Mouse (Mus musculus): ENCODE measurements around the gene Afmid. TPM values are rescaled to one million over a fixed set of nuclear protein-coding genes. Genes with fewer than 3 reads are reported as not detected.

Afmid gene
- polyA plus RNA-seq, 1 experiment from 2014 or later = 8.5 TPM

- Histone ChIP-seq H3K4me1 (ENCODE audit: control insufficient read depth, insufficient read depth, low read depth, low read length) (peaks cover 18% of the 10 kb centered on the region), H3K36me3 (ENCODE audit: control insufficient read depth, insufficient read depth, low read length) (no peaks in the 10 kb centered on the region), H3K27me3 (replicated peaks; ENCODE audit: control insufficient read depth, insufficient read depth, low read length) (no peaks in the 10 kb centered on the region), H3K9me3 (ENCODE audit: control insufficient read depth, low read length) (no peaks in the 10 kb centered on the region), H3K4me2 (ENCODE audit: low read length) (no peak overlapping the region), H3K4me3 (ENCODE audit: low read length) (no peak overlapping the region), H3K27ac (ENCODE audit: low read depth, low read length) (no peak overlapping the region), H3K9ac (ENCODE audit: low read depth, low read length) (no peak overlapping the region)
- ATAC-seq = no peak
- 26% methylated on average over 6 of the region's 6 CpGs for WGBS
Measured at GRCm38 (mm10) chr11:117875681-117876080, 50.0 kb downstream of the Afmid start.

GRCm38 (mm10) chr11:117877917-117878745 lies 52.4 kb downstream of the Afmid start:
- Histone ChIP-seq H3K27me3 (replicated peaks; ENCODE audit: control insufficient read depth, insufficient read depth, low read length) (no peaks in the 10 kb centered on the region), H3K36me3 (ENCODE audit: control insufficient read depth, insufficient read depth, low read length) (no peaks in the 10 kb centered on the region), H3K4me3 (ENCODE audit: low read length) (no peak overlapping the region), H3K9ac (ENCODE audit: low read depth, low read length) (peak overlapping the region; percentile 37), H3K27ac (ENCODE audit: low read depth, low read length) (peak overlapping the region; percentile 41), H3K4me1 (ENCODE audit: control insufficient read depth, insufficient read depth, low read depth, low read length) (peaks cover 24% of the 10 kb centered on the region), H3K4me2 (ENCODE audit: low read length) (peak overlapping the region; percentile 14), H3K9me3 (ENCODE audit: control insufficient read depth, low read length) (no peaks in the 10 kb centered on the region)
- WGBS = 21% methylated on average over 12 of the region's 13 CpGs
- peak; percentile 81 for ATAC-seq

- Histone ChIP-seq H3K27ac (ENCODE audit: low read depth, low read length) (peak overlapping the region; percentile 41), H3K4me2 (ENCODE audit: low read length) (peak overlapping the region; percentile 14), H3K4me1 (ENCODE audit: control insufficient read depth, insufficient read depth, low read depth, low read length) (peaks cover 24% of the 10 kb centered on the region), H3K36me3 (ENCODE audit: control insufficient read depth, insufficient read depth, low read length) (no peaks in the 10 kb centered on the region), H3K4me3 (ENCODE audit: low read length) (no peak overlapping the region), H3K9ac (ENCODE audit: low read depth, low read length) (peak overlapping the region; percentile 37), H3K9me3 (ENCODE audit: control insufficient read depth, low read length) (no peaks in the 10 kb centered on the region), H3K27me3 (replicated peaks; ENCODE audit: control insufficient read depth, insufficient read depth, low read length) (no peaks in the 10 kb centered on the region)
- 12% methylated on average over 8 of the region's 8 CpGs for WGBS
- ATAC-seq = 0 out of 2 replicates have a peak, but pooled peaks have one; percentile 8
Measured at GRCm38 (mm10) chr11:117878892-117879291, 53.2 kb downstream of the Afmid start.

DNA sequence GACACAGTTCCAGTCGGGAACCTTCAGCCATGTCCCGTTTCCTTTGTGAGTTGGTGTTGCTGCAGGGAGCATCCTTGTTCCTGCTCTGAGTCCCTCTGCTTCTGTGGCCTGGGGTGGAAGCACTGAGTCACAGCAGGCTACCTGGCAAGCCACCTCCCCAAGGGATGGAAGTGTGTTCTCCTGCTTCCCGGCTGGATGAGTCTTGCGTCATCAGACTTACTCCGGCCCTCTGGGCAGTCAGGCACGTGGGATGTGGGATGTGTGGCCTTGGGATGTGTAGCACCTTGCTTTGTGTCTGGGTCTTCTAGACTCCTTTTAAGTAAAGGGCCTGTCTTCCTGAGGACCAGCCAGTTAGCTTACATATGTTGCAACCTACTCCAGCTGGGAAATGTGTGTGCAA lies 54.0 kb downstream of the Afmid start:
- no peaks in the 10 kb centered on the region for H3K27me3 ChIP-seq (replicated peaks; ENCODE audit: control insufficient read depth, insufficient read depth, low read length)
- 70% methylated on average over 6 of the region's 6 CpGs for WGBS
- 0 out of 2 replicates have a peak overlapping the region, but pooled peaks have one; percentile 23 for H3K27ac ChIP-seq (ENCODE audit: low read depth, low read length)
- peaks cover 24% of the 10 kb centered on the region for H3K4me1 ChIP-seq (ENCODE audit: control insufficient read depth, insufficient read depth, low read depth, low read length)
- H3K9ac ChIP-seq (ENCODE audit: low read depth, low read length) = no peak overlapping the region
- no peak overlapping the region for H3K4me3 ChIP-seq (ENCODE audit: low read length)
- ATAC-seq = no peak
- H3K4me2 ChIP-seq (ENCODE audit: low read length) = no peak overlapping the region
- H3K36me3 ChIP-seq (ENCODE audit: control insufficient read depth, insufficient read depth, low read length) = no peaks in the 10 kb centered on the region
- H3K9me3 ChIP-seq (ENCODE audit: control insufficient read depth, low read length) = no peaks in the 10 kb centered on the region

DNA sequence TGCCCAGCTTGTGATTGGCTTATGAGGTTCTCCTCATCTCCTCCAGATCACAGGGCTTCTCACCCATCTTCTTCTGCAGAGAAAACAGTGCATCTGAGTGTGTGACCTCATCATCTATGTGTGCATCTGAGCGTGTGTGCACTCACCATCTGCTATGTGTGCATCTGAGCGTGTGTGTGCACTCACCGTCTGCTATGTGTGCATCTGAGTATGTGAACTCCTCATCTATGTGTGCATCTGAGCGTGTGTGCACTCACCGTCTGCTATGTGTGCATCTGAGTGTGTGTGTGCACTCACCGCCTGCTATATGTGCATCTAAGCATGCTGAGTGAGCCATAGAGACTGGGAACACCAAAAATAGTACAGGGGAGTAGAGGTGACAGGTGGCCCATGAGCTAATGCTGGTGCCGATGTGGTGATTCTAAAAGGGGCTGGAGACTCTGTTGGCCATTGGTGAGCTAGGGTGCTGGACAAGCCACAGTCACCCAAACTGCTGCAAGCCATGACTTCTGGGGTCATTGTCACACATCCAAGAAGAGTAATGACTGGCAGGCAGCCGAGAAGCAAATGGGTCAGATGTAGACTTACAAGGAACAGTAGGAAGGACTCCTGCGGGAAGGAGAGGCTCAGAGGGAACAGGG lies 54.7 kb downstream of the Afmid start:
- 90% methylated on average over 9 of the region's 9 CpGs for WGBS
- no peak for ATAC-seq
- no peaks in the 10 kb centered on the region; the same call in 1 of the 2 replicates for H3K27me3 ChIP-seq (replicated peaks; ENCODE audit: control insufficient read depth, insufficient read depth, low read length)
- no peak overlapping the region for H3K4me2 ChIP-seq (ENCODE audit: low read length)
- H3K27ac ChIP-seq (ENCODE audit: low read depth, low read length) = no peak overlapping the region
- no peaks in the 10 kb centered on the region for H3K9me3 ChIP-seq (ENCODE audit: control insufficient read depth, low read length)
- H3K36me3 ChIP-seq (ENCODE audit: control insufficient read depth, insufficient read depth, low read length) = no peaks in the 10 kb centered on the region
- H3K4me1 ChIP-seq (ENCODE audit: control insufficient read depth, insufficient read depth, low read depth, low read length) = peaks cover 24% of the 10 kb centered on the region
- H3K4me3 ChIP-seq (ENCODE audit: low read length) = no peak overlapping the region
- H3K9ac ChIP-seq (ENCODE audit: low read depth, low read length) = no peak overlapping the region

DNA sequence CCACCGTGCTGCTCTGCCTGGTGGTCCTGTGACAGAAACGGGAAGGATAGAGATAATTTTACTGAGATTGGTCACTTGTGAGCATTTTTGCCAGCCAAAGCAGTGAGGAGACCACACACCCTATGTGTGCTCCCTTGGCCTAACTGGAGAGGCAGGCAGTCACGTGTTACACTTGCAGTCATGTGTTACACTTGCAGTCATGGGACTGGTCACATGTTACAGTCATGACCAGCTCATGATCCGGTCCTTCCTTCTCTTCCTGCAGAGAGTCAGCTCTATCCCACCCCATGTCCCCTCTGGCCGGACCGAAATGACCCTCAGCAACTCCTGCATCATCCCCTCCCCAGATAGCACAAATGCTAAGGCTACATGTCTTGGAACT lies 55.2 kb downstream of the Afmid start:
- no peak overlapping the region for H3K9ac ChIP-seq (ENCODE audit: low read depth, low read length)
- H3K4me3 ChIP-seq (ENCODE audit: low read length) = no peak overlapping the region
- H3K4me1 ChIP-seq (ENCODE audit: control insufficient read depth, insufficient read depth, low read depth, low read length) = peaks cover 24% of the 10 kb centered on the region
- no peak overlapping the region; the same call in 1 of the 2 replicates for H3K27ac ChIP-seq (ENCODE audit: low read depth, low read length)
- ATAC-seq = no peak
- no peaks in the 10 kb centered on the region; the same call in 1 of the 2 replicates for H3K27me3 ChIP-seq (replicated peaks; ENCODE audit: control insufficient read depth, insufficient read depth, low read length)
- WGBS = 78% methylated on average over 6 of the region's 6 CpGs
- H3K4me2 ChIP-seq (ENCODE audit: low read length) = no peak overlapping the region
- no peaks in the 10 kb centered on the region for H3K9me3 ChIP-seq (ENCODE audit: control insufficient read depth, low read length)
- H3K36me3 ChIP-seq (ENCODE audit: control insufficient read depth, insufficient read depth, low read length) = no peaks in the 10 kb centered on the region

GRCm38 (mm10) chr11:117881787-117882186 lies 56.1 kb downstream of the Afmid start:
- H3K9ac ChIP-seq (ENCODE audit: low read depth, low read length) = 0 out of 2 replicates have a peak overlapping the region, but pooled peaks have one; percentile 14
- H3K9me3 ChIP-seq (ENCODE audit: control insufficient read depth, low read length) = no peaks in the 10 kb centered on the region
- no peak for ATAC-seq
- no peak overlapping the region for H3K4me2 ChIP-seq (ENCODE audit: low read length)
- peaks cover 24% of the 10 kb centered on the region for H3K4me1 ChIP-seq (ENCODE audit: control insufficient read depth, insufficient read depth, low read depth, low read length)
- H3K4me3 ChIP-seq (ENCODE audit: low read length) = no peak overlapping the region
- no peaks in the 10 kb centered on the region for H3K36me3 ChIP-seq (ENCODE audit: control insufficient read depth, insufficient read depth, low read length)
- WGBS = 16% methylated on average over 8 of the region's 8 CpGs
- H3K27ac ChIP-seq (ENCODE audit: low read depth, low read length) = peak overlapping the region; percentile 49; the same call in 1 of the 2 replicates
- peaks cover 2% of the 10 kb centered on the region for H3K27me3 ChIP-seq (replicated peaks; ENCODE audit: control insufficient read depth, insufficient read depth, low read length)

DNA sequence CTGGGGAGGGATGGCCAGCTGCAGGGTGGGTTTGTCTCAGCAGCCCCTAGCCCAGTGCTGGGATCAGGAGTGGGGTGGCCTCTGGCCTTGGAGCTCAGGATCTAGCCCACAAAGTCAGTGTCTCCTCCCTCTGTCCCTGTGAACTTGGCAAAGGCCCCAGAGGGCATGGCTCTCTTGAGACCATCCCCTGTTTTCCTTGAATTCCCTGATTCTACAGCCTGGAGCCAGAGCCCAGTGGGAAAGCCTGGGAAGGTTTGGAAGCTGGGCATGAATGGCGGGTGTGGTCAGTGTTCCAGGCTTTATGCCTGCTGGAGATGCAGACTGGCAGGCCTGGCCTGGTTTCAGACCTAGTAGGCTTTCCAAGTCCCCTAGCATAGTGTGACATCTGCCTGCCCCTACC lies 56.5 kb downstream of the Afmid start:
- 69% methylated on average over 1 of the region's 1 CpGs for WGBS
- Histone ChIP-seq H3K4me3 (ENCODE audit: low read length) (no peak overlapping the region), H3K27me3 (replicated peaks; ENCODE audit: control insufficient read depth, insufficient read depth, low read length) (peaks cover 2% of the 10 kb centered on the region), H3K9ac (ENCODE audit: low read depth, low read length) (0 out of 2 replicates have a peak overlapping the region, but pooled peaks have one; percentile 14), H3K36me3 (ENCODE audit: control insufficient read depth, insufficient read depth, low read length) (no peaks in the 10 kb centered on the region), H3K9me3 (ENCODE audit: control insufficient read depth, low read length) (no peaks in the 10 kb centered on the region), H3K4me1 (ENCODE audit: control insufficient read depth, insufficient read depth, low read depth, low read length) (peaks cover 24% of the 10 kb centered on the region), H3K27ac (ENCODE audit: low read depth, low read length) (peak overlapping the region; percentile 49; the same call in 1 of the 2 replicates), H3K4me2 (ENCODE audit: low read length) (no peak overlapping the region)
- no peak for ATAC-seq

DNA sequence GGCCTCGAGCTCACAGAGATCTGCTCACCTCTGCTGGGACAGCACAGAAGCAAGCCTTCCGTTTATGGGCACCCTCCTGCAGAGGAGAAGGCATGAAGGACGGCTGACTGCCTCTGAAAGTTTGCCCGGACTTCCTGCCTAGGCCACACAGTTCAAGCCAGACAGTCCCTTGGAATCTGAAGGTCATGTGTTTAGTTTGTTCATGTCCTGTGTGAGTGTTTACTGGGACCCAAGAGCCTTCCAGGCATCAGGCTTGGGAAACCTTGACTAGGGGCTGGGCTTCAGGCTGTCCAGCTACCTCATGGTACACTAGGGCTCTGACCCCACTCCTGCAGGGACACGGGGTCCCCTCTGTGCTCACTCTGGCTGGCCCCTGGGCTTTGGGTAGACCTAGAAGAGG lies 60.3 kb downstream of the Afmid start:
- H3K4me3 ChIP-seq (ENCODE audit: low read length) = no peak overlapping the region
- H3K36me3 ChIP-seq (ENCODE audit: control insufficient read depth, insufficient read depth, low read length) = no peaks in the 10 kb centered on the region
- WGBS = 65% methylated on average over 5 of the region's 5 CpGs
- no peak overlapping the region for H3K9ac ChIP-seq (ENCODE audit: low read depth, low read length)
- H3K4me2 ChIP-seq (ENCODE audit: low read length) = no peak overlapping the region
- peaks cover 3% of the 10 kb centered on the region for H3K27me3 ChIP-seq (replicated peaks; ENCODE audit: control insufficient read depth, insufficient read depth, low read length)
- ATAC-seq = no peak
- H3K27ac ChIP-seq (ENCODE audit: low read depth, low read length) = no peak overlapping the region
- H3K9me3 ChIP-seq (ENCODE audit: control insufficient read depth, low read length) = no peaks in the 10 kb centered on the region
- peaks cover 36% of the 10 kb centered on the region for H3K4me1 ChIP-seq (ENCODE audit: control insufficient read depth, insufficient read depth, low read depth, low read length)

Data from hindbrain, embryonic 16.5 days (tissue).